Mouse (Mus musculus): ENCODE measurements around the gene Antxr1. TPM values are rescaled to one million over a fixed set of nuclear protein-coding genes. Genes with fewer than 3 reads are reported as not detected.
A peak's percentile ranks its signal among the peaks of the same experiment; 100 is the strongest.

Gene Antxr1
- total RNA-seq, 2 experiments from 2014 or later: 10.1 to 11.8 TPM

GRCm38 (mm10) chr6:87202048-87202605, 133.5 kb downstream of the Antxr1 start:
- no peak for DNase-seq (ENCODE audit: extremely low spot score in 1 of 2, low spot score in 1 of 2)

- DNase-seq (ENCODE audit: extremely low spot score in 1 of 2, low spot score in 1 of 2): no peak
Observed at GRCm38 (mm10) chr6:87189755-87190154, 145.9 kb downstream of the Antxr1 start.

- peak in 1 of 2 experiments; percentile 28 for DNase-seq (ENCODE audit: extremely low spot score in 1 of 2, low spot score in 1 of 2)
Observed at GRCm38 (mm10) chr6:87186988-87187387, 148.6 kb downstream of the Antxr1 start.

GRCm38 (mm10) chr6:87184418-87184817, 151.2 kb downstream of the Antxr1 start:
- no peak for DNase-seq (ENCODE audit: extremely low spot score in 1 of 2, low spot score in 1 of 2)

- DNase-seq (ENCODE audit: extremely low spot score in 1 of 2, low spot score in 1 of 2): no peak
Observed at GRCm38 (mm10) chr6:87183981-87184380, 151.6 kb downstream of the Antxr1 start.

- DNase-seq (ENCODE audit: extremely low spot score in 1 of 2, low spot score in 1 of 2): peak in 1 of 2 experiments; percentile 44
Observed at GRCm38 (mm10) chr6:87183159-87183558, 152.5 kb downstream of the Antxr1 start.

GRCm38 (mm10) chr6:87182736-87183135, 152.9 kb downstream of the Antxr1 start:
- no peak for DNase-seq (ENCODE audit: extremely low spot score in 1 of 2, low spot score in 1 of 2)

GRCm38 (mm10) chr6:87171461-87171860, 164.2 kb downstream of the Antxr1 start:
- no peak for DNase-seq (ENCODE audit: extremely low spot score in 1 of 2, low spot score in 1 of 2)

GRCm38 (mm10) chr6:87170875-87171274, 164.7 kb downstream of the Antxr1 start:
- no peak for DNase-seq (ENCODE audit: extremely low spot score in 1 of 2, low spot score in 1 of 2)

GRCm38 (mm10) chr6:87170277-87170676, 165.3 kb downstream of the Antxr1 start:
- no peak for DNase-seq (ENCODE audit: extremely low spot score in 1 of 2, low spot score in 1 of 2)

- no peak for DNase-seq (ENCODE audit: extremely low spot score in 1 of 2, low spot score in 1 of 2)
Observed at GRCm38 (mm10) chr6:87168021-87168420, 167.6 kb downstream of the Antxr1 start.

GRCm38 (mm10) chr6:87166673-87167305, 168.8 kb downstream of the Antxr1 start:
- no peak for DNase-seq (ENCODE audit: extremely low spot score in 1 of 2, low spot score in 1 of 2)

GRCm38 (mm10) chr6:87165536-87166311, 169.9 kb downstream of the Antxr1 start:
- peak in 1 of 2 experiments; percentile 30 for DNase-seq (ENCODE audit: extremely low spot score in 1 of 2, low spot score in 1 of 2)

GRCm38 (mm10) chr6:87161391-87162263, 174.0 kb downstream of the Antxr1 start:
- no peak for DNase-seq (ENCODE audit: extremely low spot score in 1 of 2, low spot score in 1 of 2)

- DNase-seq (ENCODE audit: extremely low spot score in 1 of 2, low spot score in 1 of 2): no peak
Observed at GRCm38 (mm10) chr6:87160196-87160595, 175.4 kb downstream of the Antxr1 start.

- no peak for DNase-seq (ENCODE audit: extremely low spot score in 1 of 2, low spot score in 1 of 2)
Observed at GRCm38 (mm10) chr6:87158062-87158623, 177.5 kb downstream of the Antxr1 start.

- no peak for DNase-seq (ENCODE audit: extremely low spot score in 1 of 2, low spot score in 1 of 2)
Observed at GRCm38 (mm10) chr6:87153836-87154235, 181.8 kb downstream of the Antxr1 start.

- no peak for DNase-seq (ENCODE audit: extremely low spot score in 1 of 2, low spot score in 1 of 2)
Observed at GRCm38 (mm10) chr6:87153231-87153580, 182.4 kb downstream of the Antxr1 start.

GRCm38 (mm10) chr6:87152461-87153230, 183.0 kb downstream of the Antxr1 start:
- no peak for DNase-seq (ENCODE audit: extremely low spot score in 1 of 2, low spot score in 1 of 2)

GRCm38 (mm10) chr6:87151427-87151826, 184.2 kb downstream of the Antxr1 start:
- DNase-seq (ENCODE audit: extremely low spot score in 1 of 2, low spot score in 1 of 2): no peak
